Mouse (Mus musculus): Measurements from ENCODE around the gene Man2b2. TPM values are rescaled to one million over a fixed set of nuclear protein-coding genes. Genes with fewer than 3 reads are reported as not detected.

Man2b2 gene
- polyA plus RNA-seq, 1 experiment from 2014 or later = 6.1 TPM

- peak within 1 kb of the TSS; percentile 29 for H3K4me3 ChIP-seq (ENCODE audit: low read depth, low read length)
- DNase-seq (ENCODE audit: low spot score) = peak; percentile 27
- H3K9ac ChIP-seq (ENCODE audit: low read length) = no peak within 1 kb of the TSS
- H3K9me3 ChIP-seq (ENCODE audit: control insufficient read depth, low read length) = no peaks in the 10 kb centered on the region; the same call in 1 of the 2 replicates
- ATAC-seq (ENCODE audit: insufficient number of reproducible peaks, low FRiP score, low TSS enrichment, low read depth) = no peak
- no peaks in the 10 kb centered on the region for H3K36me3 ChIP-seq (ENCODE audit: control insufficient read depth, insufficient read depth, low read length)
- peaks cover 80% of the 10 kb centered on the region for H3K27me3 ChIP-seq (ENCODE audit: control insufficient read depth, insufficient read depth, low read length)
- WGBS = 1% methylated on average over 88 of the region's 108 CpGs
- H3K4me1 ChIP-seq (ENCODE audit: control insufficient read depth, insufficient read depth, low read length) = peaks cover 8% of the 10 kb centered on the region; the same call in 1 of the 2 replicates
- H3K27ac ChIP-seq (replicated peaks; ENCODE audit: low read depth, low read length) = no peak within 1 kb of the TSS
- H3K4me2 ChIP-seq (ENCODE audit: low read depth, severe bottlenecking) = peak within 1 kb of the TSS; percentile 75
These were observed 38.0 kb upstream of the Man2b2 start, which contains the start of gene Ppp2r2c for GRCm38 (mm10) chr5:36868266-36869090. Gene Ppp2r2c, plus strand, starts transcription at chr5:36868513.

GRCm38 (mm10) chr5:36867561-36867960, 37.1 kb upstream of the Man2b2 start:
- no peak for DNase-seq (ENCODE audit: low spot score)
- Histone ChIP-seq H3K27ac (replicated peaks; ENCODE audit: low read depth, low read length) (no peak overlapping the region), H3K9ac (ENCODE audit: low read length) (no peak overlapping the region), H3K27me3 (ENCODE audit: control insufficient read depth, insufficient read depth, low read length) (peaks cover 76% of the 10 kb centered on the region), H3K9me3 (ENCODE audit: control insufficient read depth, low read length) (no peaks in the 10 kb centered on the region; the same call in 1 of the 2 replicates), H3K4me3 (ENCODE audit: low read depth, low read length) (no peak overlapping the region), H3K4me2 (ENCODE audit: low read depth, severe bottlenecking) (no peak overlapping the region), H3K36me3 (ENCODE audit: control insufficient read depth, insufficient read depth, low read length) (no peaks in the 10 kb centered on the region), H3K4me1 (ENCODE audit: control insufficient read depth, insufficient read depth, low read length) (peaks cover 8% of the 10 kb centered on the region; the same call in 1 of the 2 replicates)
- 7% methylated on average over 6 of the region's 6 CpGs for WGBS
- no peak for ATAC-seq (ENCODE audit: insufficient number of reproducible peaks, low FRiP score, low TSS enrichment, low read depth)

- no peak for DNase-seq (ENCODE audit: low spot score)
- Histone ChIP-seq H3K27me3 (ENCODE audit: control insufficient read depth, insufficient read depth, low read length) (peaks cover 71% of the 10 kb centered on the region), H3K27ac (replicated peaks; ENCODE audit: low read depth, low read length) (no peak overlapping the region), H3K9ac (ENCODE audit: low read length) (no peak overlapping the region), H3K4me1 (ENCODE audit: control insufficient read depth, insufficient read depth, low read length) (peaks cover 8% of the 10 kb centered on the region; the same call in 1 of the 2 replicates), H3K36me3 (ENCODE audit: control insufficient read depth, insufficient read depth, low read length) (no peaks in the 10 kb centered on the region), H3K4me2 (ENCODE audit: low read depth, severe bottlenecking) (no peak overlapping the region), H3K4me3 (ENCODE audit: low read depth, low read length) (no peak overlapping the region), H3K9me3 (ENCODE audit: control insufficient read depth, low read length) (no peaks in the 10 kb centered on the region; the same call in 1 of the 2 replicates)
- 70% methylated on average over 7 of the region's 7 CpGs for WGBS
- ATAC-seq (ENCODE audit: insufficient number of reproducible peaks, low FRiP score, low TSS enrichment, low read depth) = no peak
These were observed 36.3 kb upstream of the Man2b2 start for GRCm38 (mm10) chr5:36866701-36867250.

GRCm38 (mm10) chr5:36861084-36861483, 30.6 kb upstream of the Man2b2 start:
- Histone ChIP-seq H3K9ac (ENCODE audit: low read length) (no peak overlapping the region), H3K4me1 (ENCODE audit: control insufficient read depth, insufficient read depth, low read length) (no peaks in the 10 kb centered on the region), H3K36me3 (ENCODE audit: control insufficient read depth, insufficient read depth, low read length) (no peaks in the 10 kb centered on the region), H3K9me3 (ENCODE audit: control insufficient read depth, low read length) (no peaks in the 10 kb centered on the region), H3K27me3 (ENCODE audit: control insufficient read depth, insufficient read depth, low read length) (peaks cover 14% of the 10 kb centered on the region), H3K27ac (replicated peaks; ENCODE audit: low read depth, low read length) (no peak overlapping the region), H3K4me3 (ENCODE audit: low read depth, low read length) (no peak overlapping the region), H3K4me2 (ENCODE audit: low read depth, severe bottlenecking) (no peak overlapping the region)
- ATAC-seq (ENCODE audit: insufficient number of reproducible peaks, low FRiP score, low TSS enrichment, low read depth) (no peak), DNase-seq (ENCODE audit: low spot score) (peak; percentile 32)
- WGBS = 90% methylated on average over 2 of the region's 2 CpGs

GRCm38 (mm10) chr5:36857546-36857945, 27.1 kb upstream of the Man2b2 start:
- H3K27ac ChIP-seq (replicated peaks; ENCODE audit: low read depth, low read length) = no peak overlapping the region
- H3K4me2 ChIP-seq (ENCODE audit: low read depth, severe bottlenecking) = no peak overlapping the region
- DNase-seq (ENCODE audit: low spot score) (no peak), ATAC-seq (ENCODE audit: insufficient number of reproducible peaks, low FRiP score, low TSS enrichment, low read depth) (no peak)
- H3K4me1 ChIP-seq (ENCODE audit: control insufficient read depth, insufficient read depth, low read length) = no peaks in the 10 kb centered on the region
- H3K36me3 ChIP-seq (ENCODE audit: control insufficient read depth, insufficient read depth, low read length) = no peaks in the 10 kb centered on the region
- WGBS = 80% methylated on average over 5 of the region's 5 CpGs
- no peaks in the 10 kb centered on the region for H3K27me3 ChIP-seq (ENCODE audit: control insufficient read depth, insufficient read depth, low read length)
- H3K9me3 ChIP-seq (ENCODE audit: control insufficient read depth, low read length) = no peaks in the 10 kb centered on the region
- H3K9ac ChIP-seq (ENCODE audit: low read length) = no peak overlapping the region
- H3K4me3 ChIP-seq (ENCODE audit: low read depth, low read length) = no peak overlapping the region

GRCm38 (mm10) chr5:36856529-36856928, 26.1 kb upstream of the Man2b2 start:
- Histone ChIP-seq H3K9ac (ENCODE audit: low read length) (no peak overlapping the region), H3K4me2 (ENCODE audit: low read depth, severe bottlenecking) (no peak overlapping the region), H3K36me3 (ENCODE audit: control insufficient read depth, insufficient read depth, low read length) (no peaks in the 10 kb centered on the region), H3K9me3 (ENCODE audit: control insufficient read depth, low read length) (no peaks in the 10 kb centered on the region), H3K27ac (replicated peaks; ENCODE audit: low read depth, low read length) (no peak overlapping the region), H3K4me1 (ENCODE audit: control insufficient read depth, insufficient read depth, low read length) (no peaks in the 10 kb centered on the region), H3K27me3 (ENCODE audit: control insufficient read depth, insufficient read depth, low read length) (no peaks in the 10 kb centered on the region), H3K4me3 (ENCODE audit: low read depth, low read length) (no peak overlapping the region)
- DNase-seq (ENCODE audit: low spot score) = no peak
- ATAC-seq (ENCODE audit: insufficient number of reproducible peaks, low FRiP score, low TSS enrichment, low read depth) = no peak
- WGBS = 83% methylated on average over 7 of the region's 7 CpGs

GRCm38 (mm10) chr5:36855180-36855579, 24.7 kb upstream of the Man2b2 start:
- 80% methylated on average over 3 of the region's 3 CpGs for WGBS
- H3K27me3 ChIP-seq (ENCODE audit: control insufficient read depth, insufficient read depth, low read length) = no peaks in the 10 kb centered on the region
- H3K36me3 ChIP-seq (ENCODE audit: control insufficient read depth, insufficient read depth, low read length) = no peaks in the 10 kb centered on the region
- no peak for DNase-seq (ENCODE audit: low spot score)
- no peak overlapping the region for H3K9ac ChIP-seq (ENCODE audit: low read length)
- no peaks in the 10 kb centered on the region for H3K4me1 ChIP-seq (ENCODE audit: control insufficient read depth, insufficient read depth, low read length)
- no peak overlapping the region for H3K4me2 ChIP-seq (ENCODE audit: low read depth, severe bottlenecking)
- H3K9me3 ChIP-seq (ENCODE audit: control insufficient read depth, low read length) = no peaks in the 10 kb centered on the region
- no peak overlapping the region for H3K4me3 ChIP-seq (ENCODE audit: low read depth, low read length)
- no peak overlapping the region for H3K27ac ChIP-seq (replicated peaks; ENCODE audit: low read depth, low read length)
- ATAC-seq (ENCODE audit: insufficient number of reproducible peaks, low FRiP score, low TSS enrichment, low read depth) = no peak

GRCm38 (mm10) chr5:36851572-36851971, 21.1 kb upstream of the Man2b2 start:
- Histone ChIP-seq H3K9me3 (ENCODE audit: control insufficient read depth, low read length) (no peaks in the 10 kb centered on the region), H3K9ac (ENCODE audit: low read length) (no peak overlapping the region), H3K4me1 (ENCODE audit: control insufficient read depth, insufficient read depth, low read length) (no peaks in the 10 kb centered on the region), H3K4me2 (ENCODE audit: low read depth, severe bottlenecking) (no peak overlapping the region), H3K27ac (replicated peaks; ENCODE audit: low read depth, low read length) (no peak overlapping the region), H3K27me3 (ENCODE audit: control insufficient read depth, insufficient read depth, low read length) (no peaks in the 10 kb centered on the region), H3K4me3 (ENCODE audit: low read depth, low read length) (no peak overlapping the region), H3K36me3 (ENCODE audit: control insufficient read depth, insufficient read depth, low read length) (no peaks in the 10 kb centered on the region)
- 75% methylated on average over 4 of the region's 4 CpGs for WGBS
- DNase-seq (ENCODE audit: low spot score) (no peak), ATAC-seq (ENCODE audit: insufficient number of reproducible peaks, low FRiP score, low TSS enrichment, low read depth) (no peak)
